Mouse (Mus musculus) NIH3T3 (cell line): ENCODE data around the gene Itga11.

Experiments used
- DNase-seq: peaks from one replicate; pipeline ENCODE4 v3.0.0-alpha.2; 2012; ENCODE audit warnings: low read depth

Gene Itga11

DNA sequence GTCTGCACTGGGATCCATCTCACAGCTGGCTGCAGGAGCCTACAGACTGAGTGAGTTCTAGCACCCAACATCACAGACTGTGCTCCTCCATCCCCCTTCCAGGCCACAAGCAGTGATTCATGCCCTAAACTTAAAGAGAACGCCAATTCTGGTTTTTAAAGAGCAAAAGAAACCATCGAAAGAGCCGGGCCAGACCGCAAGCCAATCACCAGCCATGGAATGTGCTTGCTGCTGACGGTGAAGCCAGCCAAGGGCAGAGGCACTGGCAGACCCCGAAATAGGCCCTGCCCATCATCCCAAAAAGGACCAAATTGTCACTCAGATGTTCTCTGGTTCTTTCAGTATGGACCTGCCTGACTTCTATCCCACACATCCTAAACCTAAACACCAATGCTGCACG lies 6.7 kb downstream of the Itga11 start:
- DNase-seq: peak; percentile 40

- DNase-seq: no peak
Measured at GRCm38 (mm10) chr9:62689748-62690147, 12.1 kb downstream of the Itga11 start.

- peak; percentile 42 for DNase-seq
Measured at GRCm38 (mm10) chr9:62694054-62694453, 16.4 kb downstream of the Itga11 start.

- DNase-seq: no peak
Measured at GRCm38 (mm10) chr9:62695210-62695609, 17.6 kb downstream of the Itga11 start.

DNA sequence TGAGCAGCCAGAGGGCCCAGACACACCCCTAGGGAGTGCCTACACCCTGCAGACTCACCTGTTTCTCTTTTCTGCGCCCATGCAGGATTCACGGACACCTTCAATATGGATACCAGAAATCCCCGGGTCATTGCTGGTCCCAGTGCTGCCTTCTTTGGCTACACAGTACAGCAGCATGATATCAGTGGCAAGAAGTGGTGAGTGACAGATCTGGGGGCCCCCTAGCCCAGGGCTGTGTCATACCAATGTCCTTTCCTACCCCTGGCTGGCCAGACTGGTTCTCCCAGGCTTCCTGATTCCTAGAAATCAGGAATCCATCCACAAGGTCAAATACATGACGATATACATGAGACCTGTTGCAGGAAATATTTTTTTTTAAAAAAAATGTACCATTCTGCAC lies 19.2 kb downstream of the Itga11 start:
- no peak for DNase-seq

DNA sequence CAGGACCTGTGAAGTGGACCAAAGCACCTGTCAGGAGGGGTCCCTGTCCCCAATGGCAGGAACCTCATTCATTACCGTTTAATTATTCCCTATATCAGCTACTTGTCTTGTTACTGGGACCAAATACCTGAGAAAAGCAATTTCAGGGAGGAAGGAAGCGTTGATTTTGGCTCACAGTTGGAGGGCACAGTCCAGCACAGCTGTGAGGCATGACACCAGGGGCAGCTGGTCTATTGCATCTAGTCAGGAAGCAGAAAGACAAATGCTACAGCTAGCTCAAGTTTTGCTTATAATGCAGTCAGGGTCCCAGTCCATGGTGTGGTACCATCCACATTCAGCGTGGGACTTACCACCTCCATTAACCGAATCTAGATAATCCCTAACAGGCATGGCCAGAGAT lies 29.6 kb downstream of the Itga11 start:
- no peak for DNase-seq

DNA sequence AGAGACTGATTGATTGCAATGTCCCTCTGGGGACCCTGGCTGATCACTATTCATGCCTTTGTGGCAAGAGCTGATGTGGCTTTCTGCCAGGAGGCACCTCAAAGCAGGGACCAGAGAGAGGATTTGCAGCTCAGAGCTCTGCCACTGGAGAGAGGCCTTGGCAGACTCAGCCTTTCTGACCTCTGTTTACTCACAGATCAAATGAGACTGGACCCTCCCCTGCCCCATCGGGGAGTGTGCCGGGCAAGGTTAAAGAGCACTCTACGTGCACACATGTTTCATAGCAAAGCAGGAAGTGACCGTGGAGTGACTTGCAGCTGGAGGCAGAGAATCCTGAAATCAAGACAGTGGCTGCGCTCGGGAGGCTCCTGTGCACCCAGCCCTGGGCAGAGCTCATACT lies 30.2 kb downstream of the Itga11 start:
- no peak for DNase-seq

DNA sequence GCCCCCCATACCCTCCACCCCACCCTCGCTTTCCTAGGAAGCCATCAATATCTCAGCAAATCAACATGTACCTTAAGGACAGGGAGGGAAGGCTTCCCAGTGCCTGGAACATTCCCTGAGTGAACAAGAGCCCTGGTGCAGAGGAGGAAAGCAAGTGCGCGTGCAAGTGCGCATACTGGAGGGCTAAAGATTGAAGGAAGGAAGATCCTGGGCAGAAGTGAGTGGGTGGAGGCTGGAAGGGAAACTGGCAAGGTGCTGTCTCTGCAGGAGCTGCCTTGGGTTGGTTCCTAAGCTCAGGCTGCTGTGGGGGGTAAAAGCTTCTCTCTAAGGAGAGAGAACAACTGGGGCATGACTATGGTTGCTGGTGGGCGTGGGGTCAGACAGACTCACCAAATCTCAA lies 32.4 kb downstream of the Itga11 start:
- DNase-seq: no peak

- DNase-seq: peak; percentile 65
Measured at GRCm38 (mm10) chr9:62712374-62712773, 34.7 kb downstream of the Itga11 start.

GRCm38 (mm10) chr9:62713040-62713439 lies 35.4 kb downstream of the Itga11 start:
- DNase-seq: peak; percentile 43

- DNase-seq: no peak
Measured at GRCm38 (mm10) chr9:62714336-62714735, 36.7 kb downstream of the Itga11 start.

- no peak for DNase-seq
Measured at GRCm38 (mm10) chr9:62717982-62718381, 40.4 kb downstream of the Itga11 start.

DNA sequence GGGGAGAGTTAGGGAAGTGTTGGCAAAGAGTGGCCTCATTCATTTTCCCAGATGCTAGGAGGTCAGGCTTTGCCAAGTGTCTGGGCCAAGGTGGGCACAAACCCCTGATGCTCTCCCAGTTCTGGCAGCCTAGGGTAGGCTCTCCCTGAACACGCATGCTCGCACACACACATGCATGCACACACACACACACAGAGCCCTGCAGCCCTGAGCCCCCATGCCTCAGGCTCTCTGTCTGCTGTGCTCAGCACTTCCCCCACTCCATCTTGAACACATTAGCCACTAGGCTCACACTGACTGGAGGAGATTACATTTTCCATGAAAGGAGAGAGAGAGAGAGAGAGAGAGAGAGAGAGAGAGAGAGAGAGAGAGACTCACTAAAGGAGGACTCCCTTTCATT lies 44.2 kb downstream of the Itga11 start:
- DNase-seq: peak; percentile 24

DNA sequence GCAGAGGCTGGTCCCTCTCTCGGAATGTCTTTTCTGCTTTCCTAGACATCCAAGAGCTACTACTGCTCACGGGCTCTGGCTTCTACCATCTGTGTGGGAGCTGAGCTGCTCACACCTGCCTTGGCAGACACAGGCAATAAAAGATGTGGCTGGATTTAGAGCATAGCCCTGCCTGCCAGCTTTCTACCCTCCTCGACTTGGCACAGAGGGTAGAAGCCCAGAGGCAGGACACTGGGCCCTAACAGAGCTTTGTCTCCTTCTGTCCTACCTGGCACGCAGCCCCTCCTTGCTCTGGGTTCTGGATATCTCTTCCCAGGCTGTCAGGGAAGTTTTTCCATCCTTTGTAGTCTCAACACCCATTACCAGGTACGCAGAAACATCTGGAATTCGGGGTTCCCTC lies 45.1 kb downstream of the Itga11 start:
- no peak for DNase-seq

DNA sequence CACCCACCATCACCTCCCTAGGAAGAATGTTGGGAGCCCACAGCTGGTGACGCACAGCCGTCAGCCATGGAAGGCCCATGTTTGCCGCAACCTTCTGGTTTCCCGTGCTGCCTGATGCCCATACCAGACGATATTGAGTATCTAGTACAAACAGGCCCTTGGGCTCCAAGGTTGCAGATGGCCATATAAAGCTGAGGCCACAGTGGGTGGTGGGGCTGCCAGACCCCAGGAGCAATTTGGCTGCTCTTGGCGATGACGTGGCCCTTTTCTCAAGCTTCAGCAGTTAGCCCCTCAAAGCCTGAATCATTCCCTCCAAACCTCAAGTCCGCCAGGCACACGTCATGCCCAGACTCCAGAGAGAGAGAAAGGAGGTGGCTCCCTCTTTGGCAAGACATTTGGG lies 46.5 kb downstream of the Itga11 start:
- DNase-seq: no peak

DNA sequence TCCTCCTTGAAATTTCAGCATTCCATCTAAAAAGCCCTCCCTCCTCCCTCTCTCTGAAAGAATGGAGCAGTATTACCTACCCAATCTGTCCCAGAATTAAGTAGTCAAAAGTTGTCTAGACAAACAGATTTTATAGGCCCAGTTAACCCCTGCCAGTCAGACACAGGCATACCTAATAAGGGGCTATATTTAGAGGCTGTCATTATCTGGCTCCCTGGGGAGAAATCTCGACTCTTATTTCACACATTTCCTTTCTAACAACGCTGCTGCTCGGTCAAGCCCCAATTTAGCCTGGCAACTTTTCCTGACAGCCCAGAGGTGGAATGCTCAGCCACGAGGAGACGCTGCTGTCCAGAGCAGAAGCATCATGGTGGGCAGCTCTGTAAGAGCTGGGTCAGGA lies 47.6 kb downstream of the Itga11 start:
- DNase-seq: peak; percentile 28

DNA sequence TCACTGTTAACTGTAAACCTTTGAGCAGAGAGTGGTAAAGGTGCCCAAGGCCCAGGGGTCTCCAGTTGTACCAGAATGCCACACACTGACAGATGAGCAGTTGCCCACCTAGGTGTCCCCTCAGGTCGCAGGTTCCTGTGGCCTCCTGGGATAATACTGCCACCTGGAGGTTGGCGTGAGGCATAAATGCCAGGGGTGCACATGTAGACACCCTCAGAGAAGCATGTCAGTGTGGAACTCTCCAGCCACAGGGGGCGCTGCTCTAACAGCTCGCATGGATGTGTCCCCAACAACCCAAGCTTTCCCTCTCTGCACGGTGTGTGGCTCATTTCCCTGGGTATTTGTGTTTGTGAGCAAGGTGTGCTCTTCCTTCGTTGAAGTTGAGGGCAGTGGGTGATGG lies 48.8 kb downstream of the Itga11 start:
- DNase-seq: peak; percentile 34

GRCm38 (mm10) chr9:62744558-62745275 lies 67.1 kb downstream of the Itga11 start:
- peak; percentile 75 for DNase-seq

GRCm38 (mm10) chr9:62746646-62747045 lies 69.0 kb downstream of the Itga11 start:
- peak; percentile 15 for DNase-seq

GRCm38 (mm10) chr9:62749666-62750065 lies 72.0 kb downstream of the Itga11 start:
- peak; percentile 71 for DNase-seq

DNA sequence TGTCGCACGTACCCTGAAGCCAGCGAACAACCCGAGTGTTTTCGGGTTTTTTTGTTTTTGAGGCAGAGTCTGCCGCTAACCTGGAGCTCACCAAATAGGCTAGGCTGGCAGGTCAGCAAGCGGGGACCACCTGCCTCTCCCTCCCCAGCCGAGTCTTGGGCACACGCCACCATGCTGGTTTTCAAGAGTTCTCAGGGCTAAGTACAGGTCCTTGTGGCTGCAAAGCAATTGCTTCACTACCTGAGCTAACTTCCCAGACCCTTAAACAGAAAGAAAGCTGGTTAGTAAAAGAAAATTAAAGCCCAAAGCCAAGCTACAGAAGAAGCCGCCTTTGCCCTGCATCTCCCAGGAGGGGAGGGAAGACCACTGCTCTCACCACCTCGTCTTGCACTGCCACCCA lies 72.8 kb downstream of the Itga11 start:
- no peak for DNase-seq

DNA sequence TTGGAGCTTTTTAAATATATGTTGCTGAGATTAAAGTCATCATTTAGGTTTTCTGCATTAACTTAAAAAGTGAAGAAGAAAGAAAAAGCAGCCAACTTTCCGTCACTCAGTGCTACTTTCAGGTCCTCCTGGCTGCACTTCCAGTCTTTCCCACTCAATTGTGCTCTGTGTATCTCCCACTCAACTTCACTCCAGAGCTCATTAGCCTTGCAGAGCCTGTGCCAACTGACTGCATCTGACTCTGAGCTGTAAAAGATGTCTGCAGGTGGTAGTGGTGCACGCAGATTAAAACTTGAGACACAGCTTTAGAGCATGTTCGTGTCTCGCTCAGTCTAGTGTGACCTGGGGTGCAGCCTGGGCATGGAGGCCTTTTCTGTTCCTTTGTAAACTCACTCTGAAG lies 80.7 kb downstream of the Itga11 start:
- DNase-seq: no peak

DNA sequence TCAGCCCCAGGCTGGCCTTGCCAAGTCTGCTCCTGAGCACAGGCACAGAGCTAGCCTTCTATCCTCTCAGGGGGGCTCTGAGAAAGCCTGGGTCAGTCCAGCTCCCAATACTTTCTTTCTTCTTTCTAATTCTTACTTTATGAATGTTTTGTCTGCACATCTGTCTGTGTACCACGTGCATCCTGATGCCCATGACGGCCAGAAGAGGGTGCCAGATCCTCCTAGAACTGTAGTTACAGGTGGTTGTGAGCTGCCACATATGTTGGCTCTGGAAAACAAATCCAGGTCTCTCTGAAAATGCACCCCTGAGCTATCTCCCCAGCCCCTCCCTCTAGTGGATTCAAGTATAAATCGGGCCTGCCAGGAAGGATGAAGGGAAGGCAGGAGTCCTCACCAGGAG lies 82.0 kb downstream of the Itga11 start:
- peak; percentile 24 for DNase-seq

DNA sequence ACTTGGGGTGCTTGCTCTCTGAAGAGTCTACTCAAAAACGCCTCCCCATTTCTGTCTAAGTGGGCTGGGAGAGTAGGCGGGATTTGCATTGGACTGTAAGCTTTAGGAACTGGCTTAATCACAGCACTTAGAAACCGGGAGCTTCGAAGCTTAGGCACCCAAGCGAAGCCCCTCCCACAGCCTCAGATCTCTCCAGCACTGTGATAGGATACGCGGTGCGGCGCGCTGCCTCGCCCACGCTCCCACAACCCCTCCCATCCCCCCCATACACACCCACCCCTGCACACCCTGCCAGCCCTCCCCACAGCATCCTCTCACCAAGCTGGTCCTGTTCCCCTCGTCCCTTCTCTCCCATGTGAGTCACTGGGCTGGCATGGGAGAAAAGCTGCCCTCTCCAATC lies 85.9 kb downstream of the Itga11 start:
- DNase-seq: no peak
